In the genomic region with DNA sequence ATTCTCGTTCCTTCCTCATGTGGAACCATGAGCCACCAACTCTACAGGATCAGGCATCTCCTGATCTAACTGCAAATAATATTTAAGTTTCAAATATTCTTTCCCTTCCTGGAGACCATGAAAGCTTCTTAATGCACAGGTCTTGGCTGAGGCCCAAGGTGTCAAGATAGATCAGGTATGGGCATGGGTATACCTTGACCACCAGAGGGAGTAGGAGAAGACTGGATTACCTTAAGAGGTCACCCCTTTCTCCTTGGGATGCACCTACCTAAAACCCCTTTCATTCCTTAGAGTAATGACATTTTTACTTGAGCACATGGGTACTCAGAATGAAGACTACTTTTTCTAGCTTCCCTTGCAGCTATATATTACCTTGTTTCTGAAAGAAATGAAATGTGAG, we compare ENCODE assay signal across 29 mouse cellular contexts.
DNase-seq lines count a peak whose midpoint lies in the region; ATAC-seq and TF ChIP-seq lines count a peak whose summit lies in the region.
"Had no signal": no experiment of that assay in that cellular context is flagged by ENCODE, and none has a peak within 500 bp of the region (broad histone marks: within the 10 kb centered on the region; RNA-seq: fewer than 3 reads in every experiment).

No protein-coding gene starts in this region.

- H3K9me3 ChIP-seq in kidney, postnatal 0 days (replicated peaks; ENCODE audit: low read length) = no peaks in the 10 kb centered on the region
- H3K9me3 ChIP-seq in lung, postnatal 0 days (ENCODE audit: low read length) = no peaks in the 10 kb centered on the region
- H3K9me3 ChIP-seq: embryonic facial prominence, embryonic 10.5 days; forebrain, embryonic 15.5 days; hindbrain, embryonic 12.5 days; limb, embryonic 10.5 days; liver, embryonic 13.5 days; midbrain, embryonic 12.5 days; neural tube, embryonic 15.5 days; stomach, embryonic 15.5 days had no signal

- H3K27ac ChIP-seq in kidney, postnatal 0 days = no peak overlapping the region
- no peak overlapping the region for H3K27ac ChIP-seq in kidney, adult 2 months (ENCODE audit: insufficient read depth, low read depth, low read length)
- no peak overlapping the region for H3K27ac ChIP-seq in lung, postnatal 0 days (ENCODE audit: low read length)
- H3K27ac ChIP-seq: embryonic facial prominence, embryonic 10.5 days; forebrain, embryonic 15.5 days; hindbrain, embryonic 12.5 days; left cerebral cortex, adult 2 months; limb, embryonic 10.5 days; liver, embryonic 13.5 days; midbrain, embryonic 12.5 days; neural tube, embryonic 15.5 days; stomach, embryonic 15.5 days had no signal

- ATAC-seq in CD4-positive, CD25-positive, alpha-beta regulatory T cell, adult 4 months = no peak
- no peak for ATAC-seq in kidney, postnatal 0 days (replicated peaks; ENCODE audit: low FRiP score, low read depth)
- no peak for ATAC-seq in lung, postnatal 0 days
- ATAC-seq: forebrain, embryonic 15.5 days; inflammation-experienced regulatory T-cells, adult 6 months had no signal

- TF ChIP-seq CTCF in kidney, postnatal 0 days (IDR thresholded peaks at IDR 0.05; ENCODE audit: low read depth) = peak; percentile 23; the same call in 1 of the 2 replicates
- TF ChIP-seq CTCF in kidney, adult 2 months (conservative IDR thresholded peaks at IDR 0.05; ENCODE audit: insufficient read depth, insufficient read length, low read depth, low read length) = no peak
- peak; percentile 32; the same call in 1 of the 2 replicates for TF ChIP-seq CTCF in lung, postnatal 0 days (IDR thresholded peaks at IDR 0.05)

- TF ChIP-seq EP300 in lung, postnatal 0 days (IDR thresholded peaks at IDR 0.05) = no peak

- no peak for TF ChIP-seq POLR2A in kidney, adult 2 months (IDR thresholded peaks at IDR 0.05; ENCODE audit: low read depth, low read length)

- intact Hi-C loops in left cerebral cortex, postnatal 25 days (cut with DNase I) = no loop called here

- DNase-seq in CD4-positive, CD25-positive, alpha-beta regulatory T cell, adult 2 months (ENCODE audit: low read depth, low spot score) = peak; percentile 3
- DNase-seq in kidney, postnatal 0 days (ENCODE audit: low spot score) = no peak
- DNase-seq in kidney, adult 2 months = no peak
- no peak for DNase-seq in lung, postnatal 0 days (ENCODE audit: low spot score)
- no peak for DNase-seq in lung, postnatal 36 days
- no peak for DNase-seq in left cerebral cortex, postnatal 25 days (ENCODE audit: low spot score in 2 of 2)
- DNase-seq: adrenal gland, postnatal 14 days; cerebellum, adult 9-11 months; gastrocnemius, postnatal 14 days; heart, adult 18-20 months; kidney, adult 9 months; kidney, postnatal 36 days; layer of hippocampus, adult 9-11 months; liver, embryonic 13.5 days; lung, postnatal 10 days; right cerebral cortex, adult 18-20 months; right cerebral cortex, postnatal 4 days; thymus, adult 18-20 months; thymus, postnatal 36 days had no signal

- no peaks in the 10 kb centered on the region for H3K36me3 ChIP-seq in kidney, postnatal 0 days (ENCODE audit: insufficient read depth, low read length)
- H3K36me3 ChIP-seq in kidney, adult 2 months (ENCODE audit: control insufficient read depth, insufficient read depth, low read length) = no peaks in the 10 kb centered on the region
- no peaks in the 10 kb centered on the region for H3K36me3 ChIP-seq in lung, postnatal 0 days (ENCODE audit: insufficient read depth, low read length)
- H3K36me3 ChIP-seq: embryonic facial prominence, embryonic 10.5 days; forebrain, embryonic 15.5 days; hindbrain, embryonic 12.5 days; limb, embryonic 10.5 days; liver, embryonic 13.5 days; midbrain, embryonic 12.5 days; neural tube, embryonic 15.5 days; stomach, embryonic 15.5 days had no signal

- no peaks in the 10 kb centered on the region for H3K27me3 ChIP-seq in kidney, postnatal 0 days (ENCODE audit: insufficient read depth, low read length)
- no peaks in the 10 kb centered on the region for H3K27me3 ChIP-seq in kidney, adult 2 months (replicated peaks; ENCODE audit: control insufficient read depth, insufficient read depth, low read length)
- H3K27me3 ChIP-seq in lung, postnatal 0 days (replicated peaks; ENCODE audit: insufficient read depth, low read length) = no peaks in the 10 kb centered on the region
- H3K27me3 ChIP-seq: forebrain, embryonic 15.5 days; hindbrain, embryonic 12.5 days; liver, embryonic 13.5 days; midbrain, embryonic 12.5 days; neural tube, embryonic 15.5 days; stomach, embryonic 15.5 days had no signal

- no peak overlapping the region for H3K9ac ChIP-seq in kidney, postnatal 0 days (ENCODE audit: low read depth, low read length)
- no peak overlapping the region for H3K9ac ChIP-seq in lung, postnatal 0 days (replicated peaks; ENCODE audit: low read depth)
- H3K9ac ChIP-seq: forebrain, embryonic 15.5 days; hindbrain, embryonic 12.5 days; liver, embryonic 13.5 days; midbrain, embryonic 12.5 days; neural tube, embryonic 15.5 days; stomach, embryonic 15.5 days had no signal

- 100% methylated on average over 1 of the region's 1 CpGs for WGBS in kidney, postnatal 0 days
- 98% methylated on average over 1 of the region's 1 CpGs for WGBS in kidney, adult 2 months
- WGBS in lung, postnatal 0 days = 83% methylated on average over 1 of the region's 1 CpGs

- no peak overlapping the region for H3K4me3 ChIP-seq in kidney, postnatal 0 days (replicated peaks; ENCODE audit: low read depth, low read length)
- H3K4me3 ChIP-seq in kidney, adult 2 months (ENCODE audit: insufficient read depth, low read depth, low read length) = no peak overlapping the region
- no peak overlapping the region for H3K4me3 ChIP-seq in lung, postnatal 0 days (ENCODE audit: low read depth, low read length)
- H3K4me3 ChIP-seq: embryonic facial prominence, embryonic 10.5 days; forebrain, embryonic 15.5 days; hindbrain, embryonic 12.5 days; left cerebral cortex, adult 2 months; limb, embryonic 10.5 days; liver, embryonic 13.5 days; midbrain, embryonic 12.5 days; neural tube, embryonic 15.5 days; stomach, embryonic 15.5 days had no signal

- H3K4me1 ChIP-seq in kidney, postnatal 0 days (replicated peaks; ENCODE audit: insufficient read depth, low read length) = no peaks in the 10 kb centered on the region
- H3K4me1 ChIP-seq in kidney, adult 2 months (ENCODE audit: control insufficient read depth, insufficient read depth, low read length) = no peaks in the 10 kb centered on the region
- no peaks in the 10 kb centered on the region for H3K4me1 ChIP-seq in lung, postnatal 0 days (ENCODE audit: insufficient read depth, low read depth, low read length)
- H3K4me1 ChIP-seq: embryonic facial prominence, embryonic 10.5 days; forebrain, embryonic 15.5 days; hindbrain, embryonic 12.5 days; limb, embryonic 10.5 days; liver, embryonic 13.5 days; midbrain, embryonic 12.5 days; neural tube, embryonic 15.5 days; stomach, embryonic 15.5 days had no signal

- no peak overlapping the region for H3K4me2 ChIP-seq in kidney, postnatal 0 days (ENCODE audit: low read length)
- H3K4me2 ChIP-seq in lung, postnatal 0 days (replicated peaks; ENCODE audit: low read depth, low read length) = no peak overlapping the region
- H3K4me2 ChIP-seq: forebrain, embryonic 15.5 days; hindbrain, embryonic 12.5 days; liver, embryonic 13.5 days; midbrain, embryonic 12.5 days; neural tube, embryonic 15.5 days; stomach, embryonic 15.5 days had no signal
